Mouse (Mus musculus): ENCODE data around the gene Vmn2r104. TPM values are rescaled to one million over a fixed set of nuclear protein-coding genes. Genes with fewer than 3 reads are reported as not detected.

Gene Vmn2r104
- not detected in 2 replicates for polyA plus RNA-seq (2014; fragmentation: Nextera tagmentation; extraction: Ambion mirVana)

- H3K36me3 ChIP-seq (ENCODE audit: insufficient read depth), result no peaks in the 10 kb centered on the region
- TF ChIP-seq CTCF (IDR thresholded peaks at IDR 0.05; ENCODE audit: low read depth), result no peak
- DNase-seq, result no peak
- WGBS, result 77% methylated on average over 1 of the region's 1 CpGs
- peaks cover 16% of the 10 kb centered on the region; the same call in 1 of the 2 replicates for H3K9me3 ChIP-seq (ENCODE audit: low read depth, low read length)
- H3K4me2 ChIP-seq, result no peak within 1 kb of the TSS
- H3K27ac ChIP-seq (ENCODE audit: low read depth), result no peak within 1 kb of the TSS
- no peak within 1 kb of the TSS for H3K9ac ChIP-seq
- no peaks in the 10 kb centered on the region for H3K4me1 ChIP-seq (ENCODE audit: insufficient read depth)
- H3K27me3 ChIP-seq (ENCODE audit: insufficient read depth, low read length), result no peaks in the 10 kb centered on the region
- ATAC-seq (ENCODE audit: insufficient read depth), result no peak
- H3K4me3 ChIP-seq (ENCODE audit: low read depth, low read length), result no peak within 1 kb of the TSS
These were observed at the start of gene Vmn2r104 for GRCm38 (mm10) chr17:20048236-20048635. TSS of gene Vmn2r104 (minus strand) at chr17:20048336.

- Histone ChIP-seq H3K9me3 (ENCODE audit: low read depth, low read length) (no peaks in the 10 kb centered on the region; the same call in 1 of the 2 replicates), H3K27ac (ENCODE audit: low read depth) (no peak overlapping the region), H3K9ac (no peak overlapping the region), H3K4me1 (ENCODE audit: insufficient read depth) (no peaks in the 10 kb centered on the region), H3K4me3 (ENCODE audit: low read depth, low read length) (no peak overlapping the region), H3K27me3 (ENCODE audit: insufficient read depth, low read length) (no peaks in the 10 kb centered on the region), H3K4me2 (no peak overlapping the region), H3K36me3 (ENCODE audit: insufficient read depth) (no peaks in the 10 kb centered on the region)
- no peak for TF ChIP-seq CTCF (IDR thresholded peaks at IDR 0.05; ENCODE audit: low read depth)
- ATAC-seq (ENCODE audit: insufficient read depth) (no peak), DNase-seq (no peak)
- WGBS, result 74% methylated on average over 6 of the region's 6 CpGs
These were observed 26.0 kb upstream of the Vmn2r104 start for GRCm38 (mm10) chr17:20074090-20074489.

- ATAC-seq (ENCODE audit: insufficient read depth), result no peak
- H3K9me3 ChIP-seq (ENCODE audit: low read depth, low read length), result no peaks in the 10 kb centered on the region
- no peak for DNase-seq
- H3K4me2 ChIP-seq, result no peak overlapping the region
- H3K27ac ChIP-seq (ENCODE audit: low read depth), result no peak overlapping the region
- no peaks in the 10 kb centered on the region for H3K36me3 ChIP-seq (ENCODE audit: insufficient read depth)
- no peak for TF ChIP-seq CTCF (IDR thresholded peaks at IDR 0.05; ENCODE audit: low read depth)
- no peak overlapping the region for H3K4me3 ChIP-seq (ENCODE audit: low read depth, low read length)
- 94% methylated on average over 4 of the region's 4 CpGs for WGBS
- no peak overlapping the region for H3K9ac ChIP-seq
- H3K27me3 ChIP-seq (ENCODE audit: insufficient read depth, low read length), result no peaks in the 10 kb centered on the region
- H3K4me1 ChIP-seq (ENCODE audit: insufficient read depth), result no peaks in the 10 kb centered on the region
These were observed 23.7 kb upstream of the Vmn2r104 start for GRCm38 (mm10) chr17:20071656-20072396.

Other genes with a start within 250 kb of the Vmn2r104 start
- not detected in 2 replicates for gene Fpr-rs7, start 65.9 kb upstream of the Vmn2r104 start, polyA plus RNA-seq (2014; fragmentation: Nextera tagmentation; extraction: Ambion mirVana)
- gene Fpr-rs6, start 134.8 kb upstream of the Vmn2r104 start, polyA plus RNA-seq (2014; fragmentation: Nextera tagmentation; extraction: Ambion mirVana), result not detected in 2 replicates
- not detected in 2 replicates for gene Vmn2r105, start 186.7 kb upstream of the Vmn2r104 start, polyA plus RNA-seq (2014; fragmentation: Nextera tagmentation; extraction: Ambion mirVana)
- not detected in 2 replicates for gene Vmn2r106, start 237.2 kb upstream of the Vmn2r104 start, polyA plus RNA-seq (2014; fragmentation: Nextera tagmentation; extraction: Ambion mirVana)

Measured in lung, embryonic 14.5 days (tissue).